Mouse (Mus musculus): ENCODE measurements around the gene Sugp2.

DNA sequence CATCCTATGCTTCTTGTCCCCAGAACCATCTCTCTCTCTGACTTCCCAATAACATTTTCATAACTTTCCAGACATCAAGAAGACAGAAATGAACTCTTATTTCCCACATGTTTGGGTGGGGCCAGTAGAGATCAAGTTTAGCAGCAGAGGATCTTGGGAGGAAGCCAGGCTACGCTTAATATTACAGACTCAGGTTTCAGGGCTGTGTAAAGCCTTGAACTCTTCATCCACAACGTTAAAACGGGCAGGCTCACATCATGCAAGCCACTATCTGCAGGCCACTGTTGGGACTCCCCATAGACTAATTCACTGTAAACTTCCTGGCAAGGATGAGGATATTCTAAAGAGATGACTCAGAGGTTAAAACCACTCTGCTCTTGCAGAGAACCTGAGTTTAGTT lies 19.6 kb upstream of the Sugp2 start:
- TF ChIP-seq CTCF (IDR thresholded peaks at IDR 0.05; ENCODE audit: control insufficient read depth, insufficient read depth, insufficient replicate concordance, low read depth, low read length) (no peak), POLR2A (IDR thresholded peaks at IDR 0.05; ENCODE audit: control insufficient read depth, low read depth, low read length) (no peak)

Data from testis, adult 2 months (tissue).